Mouse (Mus musculus): ENCODE data around the gene Ppp1r14c.

Gene Ppp1r14c

GRCm38 (mm10) chr10:3366036-3366869 lies at the start of gene Ppp1r14c:
TSS of gene Ppp1r14c (plus strand) at chr10:3366057.
- under 1% methylated on average over 70 of the region's 74 CpGs for WGBS

GRCm38 (mm10) chr10:3321406-3321805 lies 44.5 kb upstream of the Ppp1r14c start:
- WGBS: 79% methylated on average over 2 of the region's 2 CpGs

- 54% methylated on average over 1 of the region's 1 CpGs for WGBS
Measured at GRCm38 (mm10) chr10:3325447-3325846, 40.4 kb upstream of the Ppp1r14c start.

- WGBS: 16% methylated on average over 3 of the region's 3 CpGs
Measured at GRCm38 (mm10) chr10:3332880-3333279, 33.0 kb upstream of the Ppp1r14c start.

DNA sequence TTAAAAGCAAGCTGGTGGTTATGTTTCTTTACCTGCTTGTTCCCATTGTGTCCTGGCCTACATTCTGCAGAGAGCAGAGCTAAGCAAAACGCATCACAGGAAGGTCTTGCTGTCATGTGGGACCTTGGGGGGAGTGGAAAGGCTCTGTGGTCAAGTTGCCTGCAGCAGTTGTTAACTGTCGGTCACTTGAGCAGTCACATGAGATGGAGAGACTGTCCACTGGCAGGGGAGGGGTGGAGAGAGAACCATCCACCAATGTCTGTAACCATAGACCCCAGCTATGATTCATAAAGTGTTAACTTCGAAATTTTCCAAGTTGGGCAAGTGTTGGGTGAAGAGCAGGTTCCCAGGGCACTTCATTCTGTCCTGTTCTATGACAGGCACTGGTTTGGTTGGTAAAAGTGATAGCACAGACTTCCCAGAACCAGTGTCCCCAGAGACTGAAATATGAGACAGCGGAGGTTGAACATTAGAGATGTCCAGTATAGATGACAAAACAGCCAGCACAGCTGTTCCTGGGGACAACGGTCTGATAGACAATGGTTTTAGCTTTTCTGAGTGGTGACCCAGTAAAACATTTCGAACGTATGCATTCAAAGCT lies 29.0 kb upstream of the Ppp1r14c start:
- WGBS: 66% methylated on average over 7 of the region's 7 CpGs

DNA sequence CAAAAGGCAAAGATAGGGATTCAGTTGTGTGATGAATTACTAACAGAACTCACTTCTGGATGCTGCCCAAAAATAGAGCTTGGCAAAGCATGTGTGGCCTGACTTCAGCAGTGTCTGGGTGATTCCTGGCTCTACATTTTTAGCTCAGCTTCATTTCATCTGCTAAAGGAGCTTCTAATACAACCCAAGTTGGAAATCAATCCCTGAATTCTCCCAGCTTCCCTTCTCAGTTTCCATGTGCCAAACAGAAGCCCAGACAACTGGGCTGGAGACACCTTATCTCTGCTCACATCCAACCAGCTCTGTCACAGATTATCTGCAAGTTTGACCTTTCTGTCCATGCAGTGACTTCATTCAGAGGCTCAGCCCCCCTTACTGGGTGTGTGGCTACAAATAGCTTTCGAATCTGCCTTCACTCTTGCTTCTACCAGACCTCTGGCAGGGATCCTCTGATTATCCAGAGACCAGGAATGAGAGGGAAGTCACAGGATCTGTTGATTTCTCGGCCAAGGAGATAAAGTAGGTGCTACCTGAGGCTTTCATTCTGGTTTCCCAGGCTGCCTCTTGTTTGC lies 28.4 kb upstream of the Ppp1r14c start:
- WGBS: 66% methylated on average over 2 of the region's 2 CpGs

- WGBS: 73% methylated on average over 5 of the region's 5 CpGs
Measured at GRCm38 (mm10) chr10:3345706-3346105, 20.2 kb upstream of the Ppp1r14c start.

- 69% methylated on average over 1 of the region's 1 CpGs for WGBS
Measured at GRCm38 (mm10) chr10:3359531-3359930, 6.3 kb upstream of the Ppp1r14c start.

DNA sequence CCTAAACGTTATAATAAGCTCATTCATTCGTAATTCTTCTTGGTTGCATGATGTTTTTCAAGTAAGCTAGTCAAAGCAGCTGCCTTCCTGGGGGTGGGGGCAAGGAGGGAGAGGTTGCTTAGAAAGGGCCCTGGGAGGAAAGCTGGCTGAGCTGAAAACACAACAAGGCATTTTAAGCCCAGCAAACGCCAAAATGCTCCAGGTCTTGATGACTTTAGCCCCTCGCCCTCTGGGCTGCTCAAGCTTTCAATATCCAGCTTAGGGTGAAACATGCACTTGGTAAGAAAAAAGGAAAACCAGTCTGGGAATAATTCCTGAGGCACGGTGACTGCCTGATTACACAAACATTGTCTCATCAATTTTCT lies 204 bp upstream of the Ppp1r14c start:
- 16% methylated on average over 5 of the region's 5 CpGs for WGBS

- under 1% methylated on average over 26 of the region's 26 CpGs for WGBS
Measured at GRCm38 (mm10) chr10:3366870-3367431, 1.1 kb downstream of the Ppp1r14c start.

DNA sequence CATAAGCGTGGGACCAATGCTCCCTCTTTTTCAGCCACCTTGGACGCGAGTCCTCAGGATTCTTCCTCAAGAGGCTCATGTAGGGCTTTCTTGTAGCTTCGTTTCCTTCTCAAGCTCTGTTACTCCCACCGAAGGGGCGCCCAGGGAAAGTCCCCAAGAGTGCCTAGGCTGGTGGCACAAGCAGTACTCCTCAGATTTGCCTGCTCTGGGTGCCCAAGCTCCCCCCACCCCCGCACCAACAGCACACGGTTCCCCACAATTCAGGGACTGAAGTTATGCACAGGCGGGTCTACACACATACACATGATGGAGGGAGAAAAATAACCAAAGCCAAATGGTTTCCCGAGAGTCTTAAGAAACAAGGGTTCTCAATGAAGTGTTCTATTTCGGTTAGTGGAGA lies 1.6 kb downstream of the Ppp1r14c start:
- WGBS: 11% methylated on average over 11 of the region's 11 CpGs

DNA sequence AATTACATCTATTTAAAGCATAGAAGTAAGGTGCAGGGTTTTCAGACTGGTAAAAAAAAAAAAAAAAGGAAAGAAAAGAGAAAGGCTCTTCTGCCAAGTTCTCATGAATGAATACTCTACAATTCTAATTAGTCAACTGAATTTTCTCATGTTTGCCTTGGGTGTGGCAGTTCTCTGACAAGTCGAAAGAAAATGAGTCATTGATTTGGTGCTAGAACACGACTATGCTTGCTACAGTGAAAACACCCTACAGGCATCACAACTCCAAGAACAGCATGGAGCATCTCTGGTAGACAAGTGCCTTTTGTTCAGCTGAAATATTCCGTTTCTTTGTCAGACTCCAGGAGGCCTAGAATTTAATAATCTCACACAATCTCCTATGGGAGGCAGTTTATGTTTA lies 17.3 kb downstream of the Ppp1r14c start:
- WGBS: 17% methylated on average over 3 of the region's 3 CpGs

DNA sequence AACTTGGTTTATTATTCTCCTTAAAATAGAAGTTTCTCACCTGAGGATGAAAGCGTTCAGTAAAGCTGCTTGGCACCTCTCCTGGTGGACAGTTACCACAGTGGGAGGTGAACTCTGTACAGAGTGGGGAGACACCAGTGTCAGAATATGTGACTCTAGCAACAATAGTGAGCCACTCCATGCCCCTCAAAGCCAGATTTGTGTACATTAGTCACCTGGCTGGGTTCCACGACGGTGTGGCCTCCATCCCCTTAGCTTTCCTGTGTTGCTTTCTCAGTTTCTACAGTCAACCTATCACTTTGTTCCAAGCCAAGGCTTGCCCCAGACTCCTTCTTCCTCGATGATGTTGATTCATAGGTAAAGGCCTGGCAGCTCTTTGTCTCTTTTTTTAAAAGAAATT lies 26.4 kb downstream of the Ppp1r14c start:
- WGBS: 79% methylated on average over 4 of the region's 4 CpGs

DNA sequence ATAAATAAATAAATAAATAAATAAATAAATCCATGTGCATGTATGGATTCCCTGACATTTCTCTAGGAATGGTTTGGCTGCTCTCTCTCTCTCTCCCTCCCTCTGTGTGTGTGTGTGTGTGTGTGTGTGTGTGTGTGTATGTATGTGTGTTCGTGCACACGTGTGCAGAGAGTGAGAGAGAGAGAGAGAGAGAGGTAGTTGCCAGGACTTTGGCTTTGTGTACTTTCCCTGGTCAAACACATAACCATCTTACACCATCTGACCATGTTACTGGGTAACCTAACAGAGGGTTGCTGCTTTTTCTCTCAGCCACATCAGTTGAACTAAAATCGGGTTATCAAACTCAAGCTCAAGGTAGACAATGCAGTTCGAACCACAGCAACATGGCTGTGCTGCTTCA lies 27.7 kb downstream of the Ppp1r14c start:
- WGBS: 81% methylated on average over 4 of the region's 4 CpGs

DNA sequence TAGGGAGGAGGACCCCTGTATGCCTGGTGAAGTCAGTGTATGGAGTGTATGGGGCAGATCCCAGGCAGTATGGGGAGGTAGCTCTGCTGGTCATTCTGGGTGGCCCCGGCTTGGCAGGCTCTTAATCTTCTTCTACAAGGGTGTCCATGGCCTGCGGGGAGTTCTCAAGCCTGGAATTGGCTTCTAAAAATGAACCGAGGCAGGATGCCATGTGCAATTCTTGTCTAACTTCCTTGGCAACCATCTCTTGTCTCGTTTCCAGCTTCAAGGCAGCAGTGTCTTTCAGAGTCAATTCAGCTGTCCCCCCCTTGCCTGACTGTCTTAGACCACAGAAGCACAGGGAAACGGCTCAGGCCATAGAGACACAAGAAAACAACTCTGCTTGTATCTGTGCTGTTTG lies 28.3 kb downstream of the Ppp1r14c start:
- 37% methylated on average over 5 of the region's 5 CpGs for WGBS

DNA sequence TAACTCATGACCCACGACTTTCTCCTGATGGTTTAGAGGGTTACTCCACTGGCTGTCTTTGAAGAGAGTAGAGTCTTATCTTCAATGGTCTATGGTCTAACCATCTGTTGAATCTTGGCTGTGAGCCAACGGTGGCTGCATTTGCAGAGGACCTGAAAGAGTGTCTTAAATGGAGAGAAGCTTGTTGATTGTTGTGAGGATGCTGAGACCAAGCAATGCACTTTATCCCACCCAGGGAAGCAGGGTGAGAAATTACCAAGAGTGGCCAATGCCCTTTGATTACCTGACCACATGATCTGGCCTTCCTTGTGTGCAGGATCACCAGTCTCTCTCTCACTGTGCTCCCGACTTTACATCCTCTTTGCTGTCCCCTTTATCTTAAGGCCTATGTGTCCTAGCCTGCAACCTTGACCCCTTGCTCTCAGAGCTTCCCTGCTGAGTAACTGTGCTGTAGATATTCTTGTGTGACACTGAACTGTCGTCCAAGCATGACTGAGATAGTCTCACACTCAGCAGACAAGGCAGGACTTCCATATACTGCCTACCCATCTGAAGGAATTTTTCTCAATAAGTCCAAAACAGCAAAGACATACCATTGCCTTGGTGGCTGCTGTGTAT lies 28.9 kb downstream of the Ppp1r14c start:
- 51% methylated on average over 4 of the region's 4 CpGs for WGBS

GRCm38 (mm10) chr10:3395341-3395931 lies 29.6 kb downstream of the Ppp1r14c start:
- 54% methylated on average over 12 of the region's 12 CpGs for WGBS

- 61% methylated on average over 10 of the region's 10 CpGs for WGBS
Measured at GRCm38 (mm10) chr10:3396008-3396795, 30.3 kb downstream of the Ppp1r14c start.

- 74% methylated on average over 3 of the region's 3 CpGs for WGBS
Measured at GRCm38 (mm10) chr10:3397406-3397805, 31.5 kb downstream of the Ppp1r14c start.

- WGBS: 45% methylated on average over 5 of the region's 5 CpGs
Measured at GRCm38 (mm10) chr10:3398051-3398450, 32.2 kb downstream of the Ppp1r14c start.

DNA sequence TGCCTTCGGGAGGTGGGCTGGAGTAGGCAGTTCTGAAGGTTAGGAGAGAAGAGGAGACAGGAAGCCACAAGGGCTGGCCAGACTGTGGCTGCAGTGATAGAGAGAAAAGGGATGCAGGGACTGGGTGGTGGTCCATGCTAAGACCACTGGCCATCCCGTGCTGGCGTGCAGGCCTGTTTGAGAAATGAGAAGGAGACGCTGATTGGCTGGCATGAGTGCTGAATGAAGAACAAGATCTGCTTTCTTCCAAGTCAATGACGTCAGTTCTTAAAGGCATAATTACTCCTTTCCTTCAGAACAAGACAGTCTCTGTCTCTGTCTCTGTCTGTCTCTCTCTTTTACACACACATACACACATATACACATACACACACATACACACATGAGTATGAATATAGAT lies 36.4 kb downstream of the Ppp1r14c start:
- 34% methylated on average over 5 of the region's 5 CpGs for WGBS

All from cerebral cortex, adult 2 months (tissue).